Mouse (Mus musculus) right cerebral cortex, postnatal 10 days (tissue): Measurements from ENCODE around the gene Tdgf1.

Experiments used
- DNase-seq, 2 experiments: peaks; one replicate each; pipeline ENCODE4 v3.0.0; 2021; ENCODE audit warnings: low spot score in 2 of 2

Gene Tdgf1

GRCm38 (mm10) chr9:110953550-110954461, 7.8 kb upstream of the Tdgf1 start:
- peak; percentile 78 to 87 for DNase-seq

GRCm38 (mm10) chr9:110952931-110953549, 7.1 kb upstream of the Tdgf1 start:
- DNase-seq, result no peak

- DNase-seq, result no peak
Observed at GRCm38 (mm10) chr9:110952398-110952797, 6.4 kb upstream of the Tdgf1 start.

GRCm38 (mm10) chr9:110951866-110952265, 5.9 kb upstream of the Tdgf1 start:
- no peak for DNase-seq

GRCm38 (mm10) chr9:110951397-110951796, 5.4 kb upstream of the Tdgf1 start, which contains the start of gene Lrrc2:
TSS of gene Lrrc2 (plus strand) at chr9:110951545.
- no peak for DNase-seq

- no peak for DNase-seq
Observed at GRCm38 (mm10) chr9:110950109-110950508, 4.2 kb upstream of the Tdgf1 start.

- DNase-seq, result no peak
Observed at GRCm38 (mm10) chr9:110948813-110949310, 2.9 kb upstream of the Tdgf1 start.

GRCm38 (mm10) chr9:110947900-110948299, 1.9 kb upstream of the Tdgf1 start:
- no peak for DNase-seq

GRCm38 (mm10) chr9:110947261-110947661, 1.3 kb upstream of the Tdgf1 start:
- DNase-seq, result no peak

- DNase-seq, result no peak
Observed at GRCm38 (mm10) chr9:110946548-110947044, 638 bp upstream of the Tdgf1 start.

GRCm38 (mm10) chr9:110945343-110945742, 615 bp downstream of the Tdgf1 start:
- DNase-seq, result no peak

GRCm38 (mm10) chr9:110944265-110944664, 1.7 kb downstream of the Tdgf1 start:
- no peak for DNase-seq

GRCm38 (mm10) chr9:110937506-110938490, 8.2 kb downstream of the Tdgf1 start:
- DNase-seq, result no peak

- DNase-seq, result no peak
Observed at GRCm38 (mm10) chr9:110935941-110936340, 10.0 kb downstream of the Tdgf1 start.

GRCm38 (mm10) chr9:110933850-110934437, 12.0 kb downstream of the Tdgf1 start:
- peak; percentile 73 to 82 for DNase-seq

- no peak for DNase-seq
Observed at GRCm38 (mm10) chr9:110931573-110931972, 14.4 kb downstream of the Tdgf1 start.

GRCm38 (mm10) chr9:110922759-110923158, 23.2 kb downstream of the Tdgf1 start:
- peak; percentile 59 to 82 for DNase-seq

- no peak for DNase-seq
Observed at GRCm38 (mm10) chr9:110920665-110921419, 25.1 kb downstream of the Tdgf1 start.

- no peak for DNase-seq
Observed at GRCm38 (mm10) chr9:110916786-110917185, 29.2 kb downstream of the Tdgf1 start, which contains the start of gene Fam240a. TSS of gene Fam240a (minus strand) at chr9:110916861.

GRCm38 (mm10) chr9:110915466-110915865, 30.5 kb downstream of the Tdgf1 start:
- DNase-seq, result no peak
